Mouse (Mus musculus): ENCODE measurements at regions not wholly inside any gene's neighbourhood (a gene's known extent, or its start where the extent isn't known, plus 50 kb on each side); places are given as distances from the start of the nearest gene placed in this dataset.

DNA sequence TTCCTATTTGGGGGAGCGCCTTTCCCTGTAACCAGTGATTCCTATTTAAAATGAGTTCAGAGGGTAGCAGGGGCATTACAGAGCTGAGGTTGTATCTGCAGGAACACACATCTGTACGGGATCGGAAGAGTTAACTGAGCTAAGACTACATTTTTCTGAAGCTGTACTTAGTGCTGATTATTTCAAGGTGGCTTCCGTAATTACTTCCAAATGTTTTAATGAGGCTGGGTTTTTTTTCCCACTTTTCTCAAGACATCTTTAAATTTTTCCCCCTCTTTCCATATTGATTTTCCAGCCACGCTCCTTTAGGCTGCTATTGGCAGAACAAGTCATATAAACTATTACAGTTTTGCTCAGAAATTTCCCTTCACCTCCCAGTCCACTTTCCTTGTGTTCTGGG lies 82.1 kb upstream of the Cabcoco1 start:
- TF ChIP-seq CTCF (IDR thresholded peaks at IDR 0.05; ENCODE audit: borderline replicate concordance, extremely low read depth, insufficient read depth, insufficient read length) (no peak), POLR2A (IDR thresholded peaks at IDR 0.05; ENCODE audit: borderline replicate concordance, extremely low read depth, insufficient read depth, insufficient read length, poor library complexity, severe bottlenecking) (no peak)

All from brain, embryonic 14.5 days (tissue).